Mouse (Mus musculus) embryonic stem cell, embryonic (primary cell): ENCODE results near the gene Cfap99.

Experiments
- CTCF ChIA-PET, 4 experiments: fragments of 300-600 bp in 2 of 4; fragments of 350-600 bp in 2 of 4; sonication (Branson Sonifier 250); formaldehyde crosslinking; loops; one replicate each; lab custom pipeline; 2022; ENCODE audit warnings: inconsistent platforms in 2 of 4; lab: Charles Lee
- POLR2A ChIA-PET, 4 experiments: fragments of 300-600 bp in 2 of 4; fragments of 350-600 bp in 2 of 4; sonication (Branson Sonifier 250); formaldehyde crosslinking; loops; one replicate each; lab custom pipeline; 2022; ENCODE audit warnings: antibody characterized with exemption in 4 of 4, inconsistent platforms in 1 of 4; lab: Charles Lee

Gene Cfap99

GRCm38 (mm10) chr5:34287838-34288145 lies 608 bp upstream of the Cfap99 start:
- CTCF ChIA-PET, result interaction anchor here in 2 of 4 experiments (1.5 to 2.2 kb wide), 2 partner anchors 14 to 82 kb away, joined by 3 to 5 read pairs; partner anchors contain the start of gene Fam193a (in 1 of the 2)
- POLR2A ChIA-PET, result interaction anchor here (0.6 to 5.3 kb wide), 17 partner anchors 8 to 817 kb away, joined by 3 to 41 read pairs (median 5); partner anchors contain the start of genes Rnf4 (in 3 of the 4), Grk4 (in 1 of the 4), Haus3 (in 1 of the 4) and Nop14 (in 1 of the 4)

GRCm38 (mm10) chr5:34289286-34289685 lies 886 bp downstream of the Cfap99 start:
- POLR2A ChIA-PET, result interaction anchor here in 3 of 4 experiments (1.0 to 5.3 kb wide), 15 partner anchors 11 to 370 kb away, joined by 3 to 41 read pairs (median 5); partner anchors contain the start of genes Rnf4 (in 3 of the 3), Add1 (in 1 of the 3), Grk4 (in 1 of the 3) and Nop14 (in 1 of the 3)

GRCm38 (mm10) chr5:34293363-34293762 lies 5.0 kb downstream of the Cfap99 start:
- ChIA-PET CTCF (interaction anchor here (0.5 to 1.5 kb wide), 8 partner anchors 21 to 883 kb away, joined by 3 to 5 read pairs (median 4); no protein-coding TSS in a partner anchor), POLR2A (interaction anchor here in 3 of 4 experiments (0.7 to 2.4 kb wide), 5 partner anchors 30 to 366 kb away, joined by 3 to 9 read pairs (median 3); partner anchors contain the start of genes Fam193a (in 1 of the 3), Nop14 (in 1 of the 3) and Rnf4 (in 1 of the 3))

More at GRCm38 (mm10) chr5:34289286-34289685, 886 bp downstream of the Cfap99 start:
- CTCF ChIA-PET, result interaction anchor here in 2 of 4 experiments (0.6 to 1.2 kb wide), 3 partner anchors 78 to 525 kb away, joined by 3 to 5 read pairs (median 4); no protein-coding TSS in a partner anchor

GRCm38 (mm10) chr5:34294696-34295095 lies 6.3 kb downstream of the Cfap99 start:
- POLR2A ChIA-PET, result interaction anchor here (0.6 to 2.4 kb wide), 9 partner anchors 9 to 303 kb away, joined by 3 to 9 read pairs (median 3); partner anchors contain the start of gene Rnf4 (in 2 of the 4)
- CTCF ChIA-PET, result interaction anchor here (0.5 to 1.6 kb wide), 9 partner anchors 12 to 494 kb away, joined by 3 to 8 read pairs (median 4); partner anchors contain the start of gene Rnf4 (in 1 of the 4)

- POLR2A ChIA-PET, result interaction anchor here in 3 of 4 experiments (0.7 to 2.4 kb wide), 5 partner anchors 9 to 304 kb away, joined by 3 to 9 read pairs (median 5); partner anchors contain the start of gene Rnf4 (in 2 of the 3)
- CTCF ChIA-PET, result interaction anchor here in 2 of 4 experiments (0.7 to 1.6 kb wide), 3 partner anchors 12 to 494 kb away, joined by 3 to 4 read pairs (median 4); partner anchors contain the start of gene Rnf4 (in 1 of the 2)
These were observed 6.7 kb downstream of the Cfap99 start for GRCm38 (mm10) chr5:34295141-34295540.

GRCm38 (mm10) chr5:34298061-34298460 lies 9.7 kb downstream of the Cfap99 start:
- CTCF ChIA-PET, result interaction anchor here in 2 of 4 experiments (0.6 to 1.1 kb wide), 2 partner anchors 30 to 158 kb away, joined by 3 to 5 read pairs; no protein-coding TSS in a partner anchor
- POLR2A ChIA-PET, result interaction anchor here in 3 of 4 experiments (0.5 to 2.0 kb wide), 4 partner anchors 11 to 47 kb away, joined by 3 to 6 read pairs (median 4); partner anchors contain the start of gene Rnf4 (in 2 of the 3)

GRCm38 (mm10) chr5:34298937-34299535 lies 10.6 kb downstream of the Cfap99 start:
- POLR2A ChIA-PET, result interaction anchor here in 2 of 4 experiments (0.6 to 2.0 kb wide), 4 partner anchors 10 to 37 kb away, joined by 4 to 6 read pairs (median 4); partner anchors contain the start of gene Rnf4 (in 2 of the 2)
- CTCF ChIA-PET, result no interaction called here

- ChIA-PET CTCF (interaction anchor here in 1 of 4 experiments (0.6 kb wide), 1 partner anchor 130 kb away, joined by 3 read pairs; no protein-coding TSS in a partner anchor), POLR2A (interaction anchor here in 3 of 4 experiments (0.7 to 1.7 kb wide), 6 partner anchors 10 to 211 kb away, joined by 3 to 4 read pairs (median 3); partner anchors contain the start of gene Rnf4 (in 1 of the 3))
These were observed 14.0 kb downstream of the Cfap99 start for GRCm38 (mm10) chr5:34302377-34302776.

GRCm38 (mm10) chr5:34309016-34309415 lies 20.6 kb downstream of the Cfap99 start:
- ChIA-PET POLR2A (interaction anchor here in 1 of 4 experiments (0.9 to 1.9 kb wide), 2 partner anchors 11 to 27 kb away, joined by 3 to 4 read pairs; partner anchors contain the start of gene Rnf4), CTCF (no interaction called here)

GRCm38 (mm10) chr5:34319491-34320034 lies 31.2 kb downstream of the Cfap99 start:
- POLR2A ChIA-PET, result interaction anchor here in 2 of 4 experiments (0.8 to 2.6 kb wide), 4 partner anchors 12 to 22 kb away, joined by 4 to 11 read pairs (median 8); partner anchors contain the start of gene Rnf4 (in 2 of the 2)
- CTCF ChIA-PET, result no interaction called here

- CTCF ChIA-PET, result interaction anchor here in 1 of 4 experiments (0.8 kb wide), 1 partner anchor 111 kb away, joined by 5 read pairs; no protein-coding TSS in a partner anchor
- POLR2A ChIA-PET, result interaction anchor here in 3 of 4 experiments (0.5 to 2.6 kb wide), 8 partner anchors 11 to 838 kb away, joined by 3 to 11 read pairs (median 4); partner anchors contain the start of gene Rnf4 (in 2 of the 3)
These were observed 32.8 kb downstream of the Cfap99 start for GRCm38 (mm10) chr5:34321236-34321635.

- ChIA-PET CTCF (interaction anchor here in 1 of 4 experiments (0.6 kb wide), 1 partner anchor 71 kb away, joined by 3 read pairs; no protein-coding TSS in a partner anchor), POLR2A (interaction anchor here in 2 of 4 experiments (1.2 to 3.8 kb wide), 6 partner anchors 11 to 335 kb away, joined by 3 to 100 read pairs (median 22); partner anchors contain the start of genes Rnf4 (in 2 of the 2), Grk4 (in 1 of the 2) and Nop14 (in 1 of the 2))
These were observed 36.9 kb downstream of the Cfap99 start for GRCm38 (mm10) chr5:34325286-34325685.

GRCm38 (mm10) chr5:34326249-34326691 lies 37.9 kb downstream of the Cfap99 start:
- ChIA-PET POLR2A (interaction anchor here (0.5 to 3.5 kb wide), 45 partner anchors 9 to 919 kb away, joined by 3 to 146 read pairs (median 4); partner anchors contain the start of genes Rnf4 (in 4 of the 4), Fam193a (in 2 of the 4), Grk4 (in 2 of the 4) and Mfsd10 (in 2 of the 4)), CTCF (interaction anchor here in 1 of 4 experiments (0.8 kb wide), 1 partner anchor 30 kb away, joined by 3 read pairs; no protein-coding TSS in a partner anchor)

- CTCF ChIA-PET, result interaction anchor here in 3 of 4 experiments (0.5 to 0.8 kb wide), 4 partner anchors 31 to 81 kb away, joined by 3 to 5 read pairs (median 4); no protein-coding TSS in a partner anchor
- POLR2A ChIA-PET, result interaction anchor here (0.5 to 3.5 kb wide), 55 partner anchors 9 to 918 kb away, joined by 3 to 146 read pairs (median 4); partner anchors contain the start of genes Rnf4 (in 4 of the 4), Nop14 (in 3 of the 4), Fam193a (in 2 of the 4) and Grk4 (in 2 of the 4)
These were observed 38.6 kb downstream of the Cfap99 start for GRCm38 (mm10) chr5:34326875-34327576.

- ChIA-PET POLR2A (interaction anchor here in 1 of 4 experiments (1.1 kb wide), 1 partner anchor 306 kb away, joined by 3 read pairs; the partner anchor contains the start of gene Mfsd10), CTCF (no interaction called here)
These were observed 41.7 kb downstream of the Cfap99 start for GRCm38 (mm10) chr5:34330136-34330535.

GRCm38 (mm10) chr5:34334081-34334480 lies 45.7 kb downstream of the Cfap99 start:
- ChIA-PET POLR2A (interaction anchor here in 2 of 4 experiments (0.6 to 2.0 kb wide), 6 partner anchors 8 to 326 kb away, joined by 3 to 9 read pairs (median 4); partner anchors contain the start of genes Grk4 (in 1 of the 2) and Nop14 (in 1 of the 2)), CTCF (no interaction called here)
